Mouse (Mus musculus): Measurements from ENCODE around the gene Coro2a. TPM values are rescaled to one million over a fixed set of nuclear protein-coding genes. Genes with fewer than 3 reads are reported as not detected.

Gene Coro2a
- total RNA-seq, 2 experiments from 2014 or later: 31.4 to 55.6 TPM

DNA sequence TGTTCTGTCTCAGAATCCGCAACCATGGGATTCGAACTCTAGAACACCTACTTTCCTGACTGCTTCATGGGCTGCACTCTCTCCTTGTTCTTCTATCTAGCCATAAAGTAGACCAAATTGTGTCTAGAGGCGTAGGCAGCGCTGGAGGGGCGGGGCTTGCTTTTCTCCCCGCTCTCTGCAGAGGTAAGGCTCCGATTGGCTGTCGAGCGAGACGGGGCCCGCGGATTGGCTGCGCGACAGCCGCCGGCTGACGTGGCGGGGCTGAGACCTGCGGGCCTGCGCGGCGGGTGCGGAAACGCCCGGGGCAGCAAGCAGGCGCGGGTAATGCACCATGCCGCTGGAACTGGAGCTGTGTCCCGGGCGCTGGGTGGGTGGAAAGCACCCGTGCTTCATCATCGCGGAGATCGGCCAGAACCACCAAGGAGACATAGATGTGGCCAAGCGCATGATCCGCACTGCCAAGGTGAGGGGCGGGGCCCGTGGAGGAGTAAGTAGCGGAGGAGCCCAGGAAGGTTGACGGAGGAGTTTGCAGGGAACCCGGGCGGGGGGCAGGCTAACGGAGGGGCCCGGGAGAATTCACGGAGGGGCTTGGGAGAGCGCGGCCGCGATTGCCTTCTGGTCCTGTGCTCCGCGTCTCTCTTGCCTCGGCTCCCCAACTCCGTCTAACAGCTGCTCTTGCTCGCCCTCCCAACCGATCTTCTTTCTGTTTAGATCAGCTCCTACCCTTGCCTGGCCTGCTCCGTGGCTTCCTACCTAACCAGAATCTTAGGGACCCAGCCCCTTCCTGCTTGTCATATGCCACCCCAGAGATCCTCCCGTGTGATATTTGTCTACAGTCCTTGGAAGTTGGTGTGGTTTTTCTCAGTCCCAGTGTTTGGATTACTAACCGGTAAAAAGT, 112.7 kb downstream of the Coro2a start, which contains the start of gene Nans:
TSS of gene Nans (plus strand) at position 221 of the 898 bp plus-strand sequence.
- peak; percentile 92 for ATAC-seq (ENCODE audit: poor library complexity, severe bottlenecking)

DNA sequence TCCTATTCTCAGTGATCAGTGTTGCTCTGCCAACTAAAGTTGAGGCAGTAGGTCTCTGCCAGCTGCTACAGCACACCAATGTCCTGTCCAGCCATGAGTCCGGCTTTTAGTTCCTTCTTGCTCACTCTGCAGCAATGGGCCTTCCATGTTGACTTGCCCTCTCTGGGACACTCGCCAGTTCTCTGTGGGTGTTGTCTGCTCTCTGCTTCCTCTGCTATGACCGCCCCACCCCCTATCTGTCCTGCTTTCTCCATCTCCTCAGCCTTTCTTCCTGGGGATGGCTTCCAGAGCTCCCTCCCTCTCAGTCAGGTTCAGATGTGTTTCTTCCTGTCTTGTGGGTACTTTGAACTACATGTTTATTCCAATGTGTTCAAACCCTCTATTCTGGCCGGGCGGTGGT, 114.7 kb downstream of the Coro2a start:
- ATAC-seq (ENCODE audit: poor library complexity, severe bottlenecking): no peak

Other genes with a start within 250 kb of the Coro2a start
- gene Trmo, start 212.8 kb downstream of the Coro2a start, total RNA-seq (2015): 6.9 and 8.4 TPM in 2 replicates
- 6.8 and 9.0 TPM in 2 replicates for gene Trmo, start 212.8 kb downstream of the Coro2a start, total RNA-seq (2017)
- gene Hemgn, start 188.7 kb downstream of the Coro2a start, total RNA-seq (2015): 4.8 and 12.0 TPM in 2 replicates
- 5.8 and 11.8 TPM in 2 replicates for gene Hemgn, start 188.7 kb downstream of the Coro2a start, total RNA-seq (2017)
- 496 and 542 TPM in 2 replicates for gene Anp32b, start 151.3 kb downstream of the Coro2a start, total RNA-seq (2015)
- gene Anp32b, start 151.3 kb downstream of the Coro2a start, total RNA-seq (2017): 105 and 108 TPM in 2 replicates
- gene Nans, start 113.0 kb downstream of the Coro2a start, total RNA-seq (2015): 39.9 and 45.3 TPM in 2 replicates
- 52.9 and 53.9 TPM in 2 replicates for gene Nans, start 113.0 kb downstream of the Coro2a start, total RNA-seq (2017)
- gene Trim14, start 66.1 kb downstream of the Coro2a start, total RNA-seq (2015): 9.7 and 13.3 TPM in 2 replicates
- 26.8 and 42.5 TPM in 2 replicates for gene Trim14, start 66.1 kb downstream of the Coro2a start, total RNA-seq (2017)
- 8.9 and 10.4 TPM in 2 replicates for gene Tbc1d2, start 48.0 kb upstream of the Coro2a start, total RNA-seq (2015)
- 8.5 and 11.6 TPM in 2 replicates for gene Tbc1d2, start 48.0 kb upstream of the Coro2a start, total RNA-seq (2017)

Data from megakaryocyte, adult 5-6 weeks (primary cell).